Mouse (Mus musculus): ENCODE results near the gene M6pr.

DNA sequence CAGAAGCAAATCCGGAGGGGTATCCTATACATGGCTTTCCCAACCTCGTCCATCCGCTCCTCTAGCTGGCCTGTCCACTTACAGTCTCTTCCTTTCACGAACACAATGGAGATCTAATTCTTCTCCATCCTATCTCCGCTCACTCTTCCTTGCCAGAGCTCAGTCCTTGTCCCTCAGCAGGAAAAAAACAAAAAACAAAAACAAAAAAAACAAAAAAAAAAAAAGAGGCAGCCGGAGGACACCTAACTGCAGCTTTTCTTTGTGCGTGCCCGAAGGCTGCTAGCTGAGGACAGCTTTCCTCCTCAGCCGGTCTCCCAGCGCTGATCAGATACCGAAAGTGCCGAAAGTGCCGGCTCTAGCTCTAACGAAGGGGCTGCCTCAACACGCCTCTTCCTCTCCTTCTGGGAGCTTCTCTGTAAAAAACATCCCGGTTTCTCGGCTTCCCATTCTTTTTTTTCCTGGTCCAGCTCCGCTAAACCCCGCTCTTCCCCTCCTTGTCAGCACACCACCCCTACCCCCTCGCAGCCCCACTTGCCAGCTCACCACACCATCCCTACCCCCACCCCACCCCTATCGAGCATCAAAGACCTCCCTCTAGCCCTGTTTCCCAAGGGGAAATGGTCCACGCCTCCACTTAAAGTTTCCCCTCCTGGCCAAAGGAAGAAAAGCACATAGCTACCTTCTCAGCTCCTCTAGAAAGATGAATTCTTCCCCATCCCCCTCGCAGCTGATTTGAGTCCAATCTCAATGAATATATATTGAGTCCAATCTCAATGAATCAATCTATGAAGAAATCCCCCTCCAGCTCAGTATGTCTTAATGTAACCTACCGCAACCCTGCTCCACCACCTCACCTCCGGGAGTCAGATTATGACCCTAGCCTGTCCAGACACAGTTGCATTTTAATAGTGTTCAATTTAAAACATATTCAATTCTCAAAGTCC, 11.0 kb upstream of the M6pr start:
- no peak for TF ChIP-seq POLR2A (IDR thresholded peaks at IDR 0.05; ENCODE audit: extremely low read depth, insufficient read depth, low read length)
- TF ChIP-seq CTCF (IDR thresholded peaks at IDR 0.05; ENCODE audit: low read depth, low read length) = no peak

Data from liver, adult 2 months (tissue).